Mouse (Mus musculus) G1E (cell line): ENCODE measurements around the gene Shank2.

ENCODE experiments used
- CTCF ChIP-seq: IDR thresholded peaks from 2 replicates; pipeline ENCODE4 v1.5.1; 2012; ENCODE audit warnings: low read depth, low read length, inconsistent platforms, mixed read lengths
- GATA1 ChIP-seq: IDR thresholded peaks from 2 replicates; pipeline ENCODE4 v1.6.1; 2012; ENCODE audit warnings: borderline replicate concordance, low read length, inconsistent platforms, mixed read lengths
- GATA2 ChIP-seq: IDR thresholded peaks from 2 replicates; pipeline ENCODE4 v1.6.1; 2012; ENCODE audit warnings: low read depth, low read length, inconsistent platforms, borderline replicate concordance
- POLR2AphosphoS5 ChIP-seq: IDR thresholded peaks from 2 replicates; pipeline ENCODE4 v1.6.1; 2012; ENCODE audit warnings: low read depth, low read length, inconsistent platforms; ENCODE audit not compliant: insufficient replicate concordance
- TAL1 ChIP-seq: conservative IDR thresholded peaks from 2 replicates; pipeline ENCODE4 v1.6.1; 2012; ENCODE audit warnings: low read depth, low read length, inconsistent platforms, mixed read lengths

DNA sequence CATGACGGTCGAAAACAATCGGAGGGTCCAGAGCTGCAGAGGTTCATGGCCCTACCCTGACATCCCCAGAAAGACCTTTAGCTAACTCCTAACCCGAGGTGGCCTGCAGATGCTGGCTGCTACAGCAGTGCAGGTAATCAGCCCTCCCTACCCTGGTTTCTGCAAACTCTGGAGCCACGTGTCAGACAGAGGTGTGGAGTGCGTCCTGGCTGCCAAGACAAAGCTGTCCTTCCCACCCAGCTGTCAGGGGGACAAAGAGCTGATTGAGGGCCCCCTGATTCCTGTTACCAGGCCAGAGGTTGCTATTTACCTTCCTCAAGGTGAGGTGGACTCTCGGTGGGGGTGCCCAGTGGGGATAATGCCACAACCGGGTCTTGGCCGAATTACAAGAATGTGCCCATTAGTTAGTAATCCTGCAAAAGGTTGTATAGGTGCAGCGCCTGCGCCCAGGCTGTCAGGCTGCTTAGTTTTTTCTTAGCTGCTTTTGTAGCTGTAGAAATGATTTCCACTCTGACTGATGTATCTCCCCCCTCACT, 43.6 kb upstream of the Shank2 start:
- TF ChIP-seq CTCF (no peak), GATA1 (no peak), TAL1 (no peak), POLR2AphosphoS5 (no peak), GATA2 (no peak)
